Mouse (Mus musculus): Measurements from ENCODE around the gene Sp9.

Sp9 gene

GRCm38 (mm10) chr2:73274119-73274920 is 2.6 kb downstream of the Sp9 start:
- DNase-seq (ENCODE audit: low spot score in 2 of 2): no peak

GRCm38 (mm10) chr2:73275261-73276040 is 3.7 kb downstream of the Sp9 start:
- no peak for DNase-seq (ENCODE audit: low spot score in 2 of 2)

- no peak for DNase-seq (ENCODE audit: low spot score in 2 of 2)
These were observed 4.4 kb downstream of the Sp9 start for GRCm38 (mm10) chr2:73276141-73276571.

- DNase-seq (ENCODE audit: low spot score in 2 of 2): no peak
These were observed 5.4 kb downstream of the Sp9 start for GRCm38 (mm10) chr2:73277021-73277708.

- no peak for DNase-seq (ENCODE audit: low spot score in 2 of 2)
These were observed 6.0 kb downstream of the Sp9 start for GRCm38 (mm10) chr2:73277709-73278075.

- DNase-seq (ENCODE audit: low spot score in 2 of 2): peak; percentile 72 to 73
These were observed 6.6 kb downstream of the Sp9 start for GRCm38 (mm10) chr2:73278131-73278854.

GRCm38 (mm10) chr2:73278869-73279268 is 7.1 kb downstream of the Sp9 start:
- no peak for DNase-seq (ENCODE audit: low spot score in 2 of 2)

- DNase-seq (ENCODE audit: low spot score in 2 of 2): no peak
These were observed 7.7 kb downstream of the Sp9 start for GRCm38 (mm10) chr2:73279271-73280038.

GRCm38 (mm10) chr2:73280356-73281047 is 8.8 kb downstream of the Sp9 start:
- DNase-seq (ENCODE audit: low spot score in 2 of 2): no peak

- no peak for DNase-seq (ENCODE audit: low spot score in 2 of 2)
These were observed 9.4 kb downstream of the Sp9 start for GRCm38 (mm10) chr2:73281048-73281661.

- no peak for DNase-seq (ENCODE audit: low spot score in 2 of 2)
These were observed 10.0 kb downstream of the Sp9 start for GRCm38 (mm10) chr2:73281707-73282106.

GRCm38 (mm10) chr2:73285630-73286029 is 13.9 kb downstream of the Sp9 start:
- no peak for DNase-seq (ENCODE audit: low spot score in 2 of 2)

GRCm38 (mm10) chr2:73291130-73291529 is 19.4 kb downstream of the Sp9 start:
- DNase-seq (ENCODE audit: low spot score in 2 of 2): no peak

- no peak for DNase-seq (ENCODE audit: low spot score in 2 of 2)
These were observed 23.3 kb downstream of the Sp9 start for GRCm38 (mm10) chr2:73295023-73295422.

GRCm38 (mm10) chr2:73298154-73298553 is 26.4 kb downstream of the Sp9 start:
- no peak for DNase-seq (ENCODE audit: low spot score in 2 of 2)

- DNase-seq (ENCODE audit: low spot score in 2 of 2): no peak
These were observed 27.1 kb downstream of the Sp9 start for GRCm38 (mm10) chr2:73298841-73299240.

GRCm38 (mm10) chr2:73301979-73302378 is 30.3 kb downstream of the Sp9 start:
- no peak for DNase-seq (ENCODE audit: low spot score in 2 of 2)

- DNase-seq (ENCODE audit: low spot score in 2 of 2): no peak
These were observed 31.0 kb downstream of the Sp9 start for GRCm38 (mm10) chr2:73302722-73303121.

GRCm38 (mm10) chr2:73304506-73304905 is 32.8 kb downstream of the Sp9 start:
- no peak for DNase-seq (ENCODE audit: low spot score in 2 of 2)

- no peak for DNase-seq (ENCODE audit: low spot score in 2 of 2)
These were observed 34.3 kb downstream of the Sp9 start for GRCm38 (mm10) chr2:73306006-73306405.

Data from right cerebral cortex, postnatal 36 days (tissue).